Comparison of ENCODE assay signal across 25 mouse cellular contexts in genomic region chr10:80045766-80046165, GRCm38 (mm10). TPM values are rescaled to one million over a fixed set of nuclear protein-coding genes. Genes with fewer than 3 reads are reported as not detected.
DNase-seq lines count a peak whose midpoint lies in the region; ATAC-seq and TF ChIP-seq lines count a peak whose summit lies in the region.
"Had no signal": no experiment of that assay in that cellular context is flagged by ENCODE, and none has a peak within 500 bp of the region (broad histone marks: within the 10 kb centered on the region; RNA-seq: fewer than 3 reads in every experiment).

No protein-coding gene starts in this region.

- H3K36me3 ChIP-seq in forebrain, embryonic 14.5 days (ENCODE audit: control insufficient read depth, insufficient read depth, low read length): no peaks in the 10 kb centered on the region
- no peaks in the 10 kb centered on the region for H3K36me3 ChIP-seq in forebrain, embryonic 11.5 days (ENCODE audit: control insufficient read depth, insufficient read depth, low read length)
- H3K36me3 ChIP-seq: embryonic facial prominence, embryonic 15.5 days; forebrain, embryonic 15.5 days; limb, embryonic 10.5 days; limb, embryonic 15.5 days; liver, embryonic 15.5 days; neural tube, embryonic 13.5 days; stomach, embryonic 15.5 days had no signal

- ATAC-seq in forebrain, embryonic 14.5 days: peak; percentile 40
- ATAC-seq in forebrain, embryonic 11.5 days (replicated peaks; ENCODE audit: low FRiP score): no peak
- no peak for ATAC-seq in activated CD4-positive, CD25-positive, alpha-beta regulatory T cell, adult 4 months
- ATAC-seq: forebrain, embryonic 15.5 days; hindbrain, embryonic 16.5 days had no signal

- H3K27ac ChIP-seq in forebrain, embryonic 14.5 days (ENCODE audit: low read depth, low read length): no peak overlapping the region
- no peak overlapping the region for H3K27ac ChIP-seq in forebrain, embryonic 11.5 days (ENCODE audit: low read depth, low read length)
- H3K27ac ChIP-seq: embryonic facial prominence, embryonic 15.5 days; forebrain, embryonic 15.5 days; limb, embryonic 10.5 days; limb, embryonic 15.5 days; liver, embryonic 15.5 days; neural tube, embryonic 13.5 days; stomach, embryonic 15.5 days had no signal

- H3K4me3 ChIP-seq in forebrain, embryonic 14.5 days (ENCODE audit: low read depth, low read length): no peak overlapping the region
- no peak overlapping the region for H3K4me3 ChIP-seq in forebrain, embryonic 11.5 days (ENCODE audit: low read depth, low read length)
- H3K4me3 ChIP-seq: embryonic facial prominence, embryonic 15.5 days; forebrain, embryonic 15.5 days; limb, embryonic 10.5 days; limb, embryonic 15.5 days; liver, embryonic 15.5 days; neural tube, embryonic 13.5 days; stomach, embryonic 15.5 days had no signal

- H3K4me1 ChIP-seq in forebrain, embryonic 14.5 days (ENCODE audit: control insufficient read depth, insufficient read depth, low read length): peaks cover 9% of the 10 kb centered on the region; the same call in 1 of the 2 replicates
- H3K4me1 ChIP-seq in forebrain, embryonic 11.5 days (replicated peaks; ENCODE audit: control insufficient read depth, insufficient read depth, low read length): peaks cover 10% of the 10 kb centered on the region; the same call in 1 of the 2 replicates

- intact Hi-C loops in gastrocnemius, postnatal 36 days (cut with DNase I): no loop called here

- no peak for TF ChIP-seq CTCF in brain, embryonic 14.5 days (IDR thresholded peaks at IDR 0.05; ENCODE audit: borderline replicate concordance, extremely low read depth, insufficient read depth, insufficient read length)

- WGBS in forebrain, embryonic 14.5 days: 64% methylated on average over 5 of the region's 5 CpGs
- WGBS in forebrain, embryonic 11.5 days: 82% methylated on average over 5 of the region's 5 CpGs

- H3K9ac ChIP-seq in forebrain, embryonic 14.5 days (ENCODE audit: low read length): no peak overlapping the region
- no peak overlapping the region for H3K9ac ChIP-seq in forebrain, embryonic 11.5 days (ENCODE audit: low read length)
- H3K9ac ChIP-seq: embryonic facial prominence, embryonic 15.5 days; forebrain, embryonic 15.5 days; limb, embryonic 15.5 days; liver, embryonic 15.5 days; lung, embryonic 14.5 days; neural tube, embryonic 13.5 days; stomach, embryonic 15.5 days had no signal

- DNase-seq in forebrain, embryonic 14.5 days (ENCODE audit: low spot score): peak; percentile 26
- no peak for DNase-seq in forebrain, embryonic 11.5 days (ENCODE audit: low spot score)
- DNase-seq in retina, postnatal 1 day: peak; percentile 77
- no peak for DNase-seq in retina, embryonic 14.5 days (ENCODE audit: low spot score)
- peak; percentile 63 for DNase-seq in brain, embryonic 14.5 days (ENCODE audit: low read depth)
- no peak for DNase-seq in gastrocnemius, postnatal 36 days
- DNase-seq: adrenal gland, postnatal 25 days; cerebellum, adult 2 months; cerebellum, postnatal 14 days; kidney, adult 8-10 months; kidney, postnatal 10 days; lung, embryonic 14.5 days; lung, postnatal 14 days; right cerebral cortex, postnatal 25 days; thymus, postnatal 14 days had no signal

- no peak for TF ChIP-seq POLR2A in brain, embryonic 14.5 days (IDR thresholded peaks at IDR 0.05; ENCODE audit: borderline replicate concordance, extremely low read depth, insufficient read depth, insufficient read length, poor library complexity, severe bottlenecking)

- no peak overlapping the region for H3K4me2 ChIP-seq in forebrain, embryonic 14.5 days (ENCODE audit: low read length)
- H3K4me2 ChIP-seq in forebrain, embryonic 11.5 days (ENCODE audit: low read depth, low read length, severe bottlenecking): no peak overlapping the region
- H3K4me2 ChIP-seq: embryonic facial prominence, embryonic 15.5 days; forebrain, embryonic 15.5 days; limb, embryonic 15.5 days; liver, embryonic 15.5 days; lung, embryonic 14.5 days; midbrain, embryonic 11.5 days; neural tube, embryonic 13.5 days; stomach, embryonic 15.5 days had no signal

- no peaks in the 10 kb centered on the region for H3K27me3 ChIP-seq in forebrain, embryonic 14.5 days (replicated peaks; ENCODE audit: control insufficient read depth, insufficient read depth, low read length)
- H3K27me3 ChIP-seq in forebrain, embryonic 11.5 days (ENCODE audit: control insufficient read depth, insufficient read depth, low read length): no peaks in the 10 kb centered on the region
- H3K27me3 ChIP-seq: embryonic facial prominence, embryonic 15.5 days; forebrain, embryonic 15.5 days; limb, embryonic 15.5 days; liver, embryonic 15.5 days; neural tube, embryonic 13.5 days; stomach, embryonic 15.5 days had no signal

- no peaks in the 10 kb centered on the region for H3K9me3 ChIP-seq in forebrain, embryonic 14.5 days (replicated peaks; ENCODE audit: control insufficient read depth, low read length)
- no peaks in the 10 kb centered on the region for H3K9me3 ChIP-seq in forebrain, embryonic 11.5 days (ENCODE audit: control insufficient read depth, low read length)
- H3K9me3 ChIP-seq: embryonic facial prominence, embryonic 15.5 days; forebrain, embryonic 15.5 days; limb, embryonic 10.5 days; limb, embryonic 15.5 days; liver, embryonic 15.5 days; neural tube, embryonic 13.5 days; stomach, embryonic 15.5 days had no signal

RNA-seq across cellular contexts. Expression of gene Gpx4, which starts 1.2 kb away (rescaled TPM):
- 555 and 632 TPM in 2 replicates for polyA plus RNA-seq in forebrain, embryonic 14.5 days (2014; fragmentation: Nextera tagmentation; extraction: Ambion mirVana)
- 506 and 516 TPM in 2 replicates for polyA plus RNA-seq in forebrain, embryonic 11.5 days (2014; fragmentation: Nextera tagmentation; extraction: Ambion mirVana)
- polyA plus RNA-seq in brain, embryonic 14.5 days (2012; rRNA removed): 376 and 484 TPM in 2 replicates
- total RNA-seq in gastrocnemius, postnatal 36 days (2021): 100 to 1,000 TPM; 500 to 536 TPM
- 100 to 1,000 TPM; 346 to 370 TPM for polyA plus RNA-seq in activated CD4-positive, CD25-positive, alpha-beta regulatory T cell, adult 4 months (2017; shearing (Covaris generic))

RNA-seq across cellular contexts. Expression of gene Polr2e, which starts 6.2 kb away (rescaled TPM):
- 205 and 219 TPM in 2 replicates for polyA plus RNA-seq in forebrain, embryonic 14.5 days (2014; fragmentation: Nextera tagmentation; extraction: Ambion mirVana)
- 217 and 243 TPM in 2 replicates for polyA plus RNA-seq in forebrain, embryonic 11.5 days (2014; fragmentation: Nextera tagmentation; extraction: Ambion mirVana)
- 216 and 272 TPM in 2 replicates for polyA plus RNA-seq in brain, embryonic 14.5 days (2012; rRNA removed)
- 10 to 100 TPM; 36.0 to 42.5 TPM for total RNA-seq in gastrocnemius, postnatal 36 days (2021)
- polyA plus RNA-seq in activated CD4-positive, CD25-positive, alpha-beta regulatory T cell, adult 4 months (2017; shearing (Covaris generic)): 100 to 1,000 TPM; 174 to 175 TPM

RNA-seq across cellular contexts. Expression of gene Arhgap45, which starts 29.3 kb away (rescaled TPM):
- 1.1 and 1.5 TPM in 2 replicates for polyA plus RNA-seq in forebrain, embryonic 14.5 days (2014; fragmentation: Nextera tagmentation; extraction: Ambion mirVana)
- polyA plus RNA-seq in forebrain, embryonic 11.5 days (2014; fragmentation: Nextera tagmentation; extraction: Ambion mirVana): 4.6 and 4.9 TPM in 2 replicates
- 3.4 and 3.8 TPM in 2 replicates for polyA plus RNA-seq in brain, embryonic 14.5 days (2012; rRNA removed)
- total RNA-seq in gastrocnemius, postnatal 36 days (2021): 1 to 10 TPM; 1.1 to 2.7 TPM
- polyA plus RNA-seq in activated CD4-positive, CD25-positive, alpha-beta regulatory T cell, adult 4 months (2017; shearing (Covaris generic)): 100 to 1,000 TPM; 196 to 326 TPM

RNA-seq across cellular contexts. Expression of gene Abca7, which starts 49.5 kb away (rescaled TPM):
- polyA plus RNA-seq in forebrain, embryonic 14.5 days (2014; fragmentation: Nextera tagmentation; extraction: Ambion mirVana): 2.1 and 3.1 TPM in 2 replicates
- 3.4 and 3.9 TPM in 2 replicates for polyA plus RNA-seq in forebrain, embryonic 11.5 days (2014; fragmentation: Nextera tagmentation; extraction: Ambion mirVana)
- 12.2 and 12.7 TPM in 2 replicates for polyA plus RNA-seq in brain, embryonic 14.5 days (2012; rRNA removed)
- 1 to 10 TPM; 5.4 to 5.8 TPM for total RNA-seq in gastrocnemius, postnatal 36 days (2021)
- 10 to 100 TPM; 13.2 to 17.0 TPM for polyA plus RNA-seq in activated CD4-positive, CD25-positive, alpha-beta regulatory T cell, adult 4 months (2017; shearing (Covaris generic))

RNA-seq across cellular contexts. Expression of gene Cnn2, which starts 57.4 kb away (rescaled TPM):
- 33.2 and 40.0 TPM in 2 replicates for polyA plus RNA-seq in forebrain, embryonic 14.5 days (2014; fragmentation: Nextera tagmentation; extraction: Ambion mirVana)
- polyA plus RNA-seq in forebrain, embryonic 11.5 days (2014; fragmentation: Nextera tagmentation; extraction: Ambion mirVana): 160 and 182 TPM in 2 replicates
- 21.2 and 30.7 TPM in 2 replicates for polyA plus RNA-seq in brain, embryonic 14.5 days (2012; rRNA removed)
- 1 to 10 TPM; 5.2 to 6.0 TPM for total RNA-seq in gastrocnemius, postnatal 36 days (2021)
- 100 to 1,000 TPM; 828 to 877 TPM for polyA plus RNA-seq in activated CD4-positive, CD25-positive, alpha-beta regulatory T cell, adult 4 months (2017; shearing (Covaris generic))

Comparison
In these comparisons a context has a peak if more than half of its experiments do, and no peak if none do; other contexts are left out.
1. DNase-seq: peak in forebrain, embryonic 14.5 days (single experiment), retina, postnatal 1 day (single experiment) and brain, embryonic 14.5 days (single experiment); none in forebrain, embryonic 11.5 days (single experiment), retina, embryonic 14.5 days (single experiment) and gastrocnemius, postnatal 36 days (0 of 2).
2. RNA of gene Arhgap45, which starts 29.3 kb away (polyA plus RNA-seq): 196 to 326 TPM in activated CD4-positive, CD25-positive, alpha-beta regulatory T cell, adult 4 months; 4.6 to 4.9 TPM in forebrain, embryonic 11.5 days, 3.4 to 3.8 TPM in brain, embryonic 14.5 days and 1.1 to 1.5 TPM in forebrain, embryonic 14.5 days; every median in the first group is over 10 times any median in the second.